Mouse (Mus musculus): ENCODE measurements around the gene Rad9a. TPM values are rescaled to one million over a fixed set of nuclear protein-coding genes. Genes with fewer than 3 reads are reported as not detected.
A peak's percentile ranks its signal among the peaks of the same experiment; 100 is the strongest.

Rad9a gene
- polyA plus RNA-seq, 1 experiment from 2014 or later: 26.1 TPM

GRCm38 (mm10) chr19:4147782-4148490 is 53.5 kb downstream of the Rad9a start:
- peak; percentile 5 for ATAC-seq
- H3K4me3 ChIP-seq (replicated peaks; ENCODE audit: low read length): peak overlapping the region; percentile 88
- H3K9ac ChIP-seq (replicated peaks; ENCODE audit: low read depth, low read length): peak overlapping the region; percentile 91
- H3K9me3 ChIP-seq (ENCODE audit: control insufficient read depth, low read length): no peaks in the 10 kb centered on the region
- 38% methylated on average over 9 of the region's 9 CpGs for WGBS
- H3K27ac ChIP-seq (ENCODE audit: low read length): peak overlapping the region; percentile 28; the same call in 1 of the 2 replicates
- H3K36me3 ChIP-seq (ENCODE audit: control insufficient read depth, insufficient read depth): peaks cover 6% of the 10 kb centered on the region; the same call in 1 of the 2 replicates
- peak overlapping the region; percentile 96 for H3K4me2 ChIP-seq (ENCODE audit: low read length)
- peaks cover 22% of the 10 kb centered on the region for H3K4me1 ChIP-seq (replicated peaks; ENCODE audit: control insufficient read depth, insufficient read depth, low read length)
- H3K27me3 ChIP-seq (replicated peaks; ENCODE audit: control insufficient read depth, insufficient read depth, low read length): no peaks in the 10 kb centered on the region

- Histone ChIP-seq H3K27me3 (replicated peaks; ENCODE audit: control insufficient read depth, insufficient read depth, low read length) (no peaks in the 10 kb centered on the region), H3K4me3 (replicated peaks; ENCODE audit: low read length) (no peak overlapping the region), H3K27ac (ENCODE audit: low read length) (no peak overlapping the region), H3K9ac (replicated peaks; ENCODE audit: low read depth, low read length) (no peak overlapping the region), H3K36me3 (ENCODE audit: control insufficient read depth, insufficient read depth) (peaks cover 6% of the 10 kb centered on the region; the same call in 1 of the 2 replicates), H3K4me1 (replicated peaks; ENCODE audit: control insufficient read depth, insufficient read depth, low read length) (peaks cover 22% of the 10 kb centered on the region), H3K4me2 (ENCODE audit: low read length) (no peak overlapping the region), H3K9me3 (ENCODE audit: control insufficient read depth, low read length) (no peaks in the 10 kb centered on the region)
- no peak for ATAC-seq
- 35% methylated on average over 3 of the region's 3 CpGs for WGBS
These were observed 54.4 kb downstream of the Rad9a start for GRCm38 (mm10) chr19:4147022-4147405.

GRCm38 (mm10) chr19:4146366-4147021 is 55.0 kb downstream of the Rad9a start:
- H3K27me3 ChIP-seq (replicated peaks; ENCODE audit: control insufficient read depth, insufficient read depth, low read length): no peaks in the 10 kb centered on the region
- H3K9me3 ChIP-seq (ENCODE audit: control insufficient read depth, low read length): no peaks in the 10 kb centered on the region
- H3K4me2 ChIP-seq (ENCODE audit: low read length): no peak overlapping the region
- 68% methylated on average over 12 of the region's 12 CpGs for WGBS
- H3K4me1 ChIP-seq (replicated peaks; ENCODE audit: control insufficient read depth, insufficient read depth, low read length): peaks cover 22% of the 10 kb centered on the region
- H3K36me3 ChIP-seq (ENCODE audit: control insufficient read depth, insufficient read depth): peaks cover 6% of the 10 kb centered on the region; the same call in 1 of the 2 replicates
- no peak overlapping the region for H3K4me3 ChIP-seq (replicated peaks; ENCODE audit: low read length)
- no peak overlapping the region for H3K27ac ChIP-seq (ENCODE audit: low read length)
- no peak overlapping the region for H3K9ac ChIP-seq (replicated peaks; ENCODE audit: low read depth, low read length)
- no peak for ATAC-seq

GRCm38 (mm10) chr19:4145936-4146335 is 55.5 kb downstream of the Rad9a start:
- H3K9me3 ChIP-seq (ENCODE audit: control insufficient read depth, low read length): no peaks in the 10 kb centered on the region
- WGBS: 85% methylated on average over 5 of the region's 5 CpGs
- H3K9ac ChIP-seq (replicated peaks; ENCODE audit: low read depth, low read length): no peak overlapping the region
- H3K4me1 ChIP-seq (replicated peaks; ENCODE audit: control insufficient read depth, insufficient read depth, low read length): peaks cover 22% of the 10 kb centered on the region
- H3K27ac ChIP-seq (ENCODE audit: low read length): no peak overlapping the region
- ATAC-seq: no peak
- H3K27me3 ChIP-seq (replicated peaks; ENCODE audit: control insufficient read depth, insufficient read depth, low read length): no peaks in the 10 kb centered on the region
- peaks cover 3% of the 10 kb centered on the region; the same call in 1 of the 2 replicates for H3K36me3 ChIP-seq (ENCODE audit: control insufficient read depth, insufficient read depth)
- no peak overlapping the region for H3K4me2 ChIP-seq (ENCODE audit: low read length)
- no peak overlapping the region for H3K4me3 ChIP-seq (replicated peaks; ENCODE audit: low read length)

Small RNA genes lying within 50 kb of the gene (microRNA-seq; reads per million reads assigned to microRNA genes)
- gene Gm26115: not detected

Other genes with a start within 250 kb of the Rad9a start
- not detected in 2 replicates for gene Aldh3b3, start 243.0 kb downstream of the Rad9a start, polyA plus RNA-seq (2015; fragmentation: Nextera tagmentation; extraction: Ambion mirVana)
- 0.30 and 1.1 TPM in 2 replicates for gene Aldh3b2, start 229.3 kb downstream of the Rad9a start, polyA plus RNA-seq (2015; fragmentation: Nextera tagmentation; extraction: Ambion mirVana)
- gene Acy3, start 215.1 kb downstream of the Rad9a start, polyA plus RNA-seq (2015; fragmentation: Nextera tagmentation; extraction: Ambion mirVana): 1.5 and 1.7 TPM in 2 replicates
- not detected in 2 replicates for gene Tbx10, start 208.9 kb downstream of the Rad9a start, polyA plus RNA-seq (2015; fragmentation: Nextera tagmentation; extraction: Ambion mirVana)
- 34.0 and 42.1 TPM in 2 replicates for gene Nudt8, start 201.1 kb downstream of the Rad9a start, polyA plus RNA-seq (2015; fragmentation: Nextera tagmentation; extraction: Ambion mirVana)
- 6.6 and 9.6 TPM in 2 replicates for gene Gm49405, start 201.0 kb downstream of the Rad9a start, polyA plus RNA-seq (2015; fragmentation: Nextera tagmentation; extraction: Ambion mirVana)
- gene Doc2g, start 198.3 kb downstream of the Rad9a start, polyA plus RNA-seq (2015; fragmentation: Nextera tagmentation; extraction: Ambion mirVana): 8.8 and 13.2 TPM in 2 replicates
- gene Ndufv1, start 188.9 kb downstream of the Rad9a start, polyA plus RNA-seq (2015; fragmentation: Nextera tagmentation; extraction: Ambion mirVana): 221 and 239 TPM in 2 replicates
- gene Gstp1, start 163.7 kb downstream of the Rad9a start, polyA plus RNA-seq (2015; fragmentation: Nextera tagmentation; extraction: Ambion mirVana): 402 and 460 TPM in 2 replicates
- gene Gstp2, start 155.6 kb downstream of the Rad9a start, polyA plus RNA-seq (2015; fragmentation: Nextera tagmentation; extraction: Ambion mirVana): 1.1 and 4.1 TPM in 2 replicates
- not detected in 2 replicates for gene Gstp3, start 142.1 kb downstream of the Rad9a start, polyA plus RNA-seq (2015; fragmentation: Nextera tagmentation; extraction: Ambion mirVana)
- not detected in 2 replicates for gene Cabp2, start 120.1 kb downstream of the Rad9a start, polyA plus RNA-seq (2015; fragmentation: Nextera tagmentation; extraction: Ambion mirVana)
- 76.6 and 80.3 TPM in 2 replicates for gene Cdk2ap2, start 104.5 kb downstream of the Rad9a start, polyA plus RNA-seq (2015; fragmentation: Nextera tagmentation; extraction: Ambion mirVana)
- gene Pitpnm1, start 101.7 kb downstream of the Rad9a start, polyA plus RNA-seq (2015; fragmentation: Nextera tagmentation; extraction: Ambion mirVana): 49.6 and 75.5 TPM in 2 replicates
- gene Aip, start 75.8 kb downstream of the Rad9a start, polyA plus RNA-seq (2015; fragmentation: Nextera tagmentation; extraction: Ambion mirVana): 91.4 and 91.6 TPM in 2 replicates
- gene Gpr152, start 61.9 kb downstream of the Rad9a start, polyA plus RNA-seq (2015; fragmentation: Nextera tagmentation; extraction: Ambion mirVana): not detected in 2 replicates
- 0.22 TPM in 1 of 2 replicates, not detected in the other for gene Cabp4, start 57.6 kb downstream of the Rad9a start, polyA plus RNA-seq (2015; fragmentation: Nextera tagmentation; extraction: Ambion mirVana)
- 143 and 145 TPM in 2 replicates for gene Coro1b, start 53.0 kb downstream of the Rad9a start, polyA plus RNA-seq (2015; fragmentation: Nextera tagmentation; extraction: Ambion mirVana)
- 0.39 TPM in 1 of 2 replicates, not detected in the other for gene Ptprcap, start 48.1 kb downstream of the Rad9a start, polyA plus RNA-seq (2015; fragmentation: Nextera tagmentation; extraction: Ambion mirVana)
- gene Rps6kb2, start 38.3 kb downstream of the Rad9a start, polyA plus RNA-seq (2015; fragmentation: Nextera tagmentation; extraction: Ambion mirVana): 52.6 and 59.8 TPM in 2 replicates
- 2.8 and 4.1 TPM in 2 replicates for gene Carns1, start 26.2 kb downstream of the Rad9a start, polyA plus RNA-seq (2015; fragmentation: Nextera tagmentation; extraction: Ambion mirVana)
- gene Tbc1d10c, start 10.4 kb downstream of the Rad9a start, polyA plus RNA-seq (2015; fragmentation: Nextera tagmentation; extraction: Ambion mirVana): 0.29 and 0.42 TPM in 2 replicates
- 551 and 574 TPM in 2 replicates for gene Ppp1ca, start 9.6 kb downstream of the Rad9a start, polyA plus RNA-seq (2015; fragmentation: Nextera tagmentation; extraction: Ambion mirVana)
- gene Clcf1, start 12.6 kb upstream of the Rad9a start, polyA plus RNA-seq (2015; fragmentation: Nextera tagmentation; extraction: Ambion mirVana): 0.40 and 0.49 TPM in 2 replicates
- not detected in 2 replicates for gene AC109138.7, start 12.7 kb upstream of the Rad9a start, polyA plus RNA-seq (2015; fragmentation: Nextera tagmentation; extraction: Ambion mirVana)
- 19.6 and 21.9 TPM in 2 replicates for gene Pold4, start 30.2 kb upstream of the Rad9a start, polyA plus RNA-seq (2015; fragmentation: Nextera tagmentation; extraction: Ambion mirVana)
- 7.2 and 11.8 TPM in 2 replicates for gene Ssh3, start 67.5 kb upstream of the Rad9a start, polyA plus RNA-seq (2015; fragmentation: Nextera tagmentation; extraction: Ambion mirVana)
- 24.0 and 38.6 TPM in 2 replicates for gene Ankrd13d, start 81.5 kb upstream of the Rad9a start, polyA plus RNA-seq (2015; fragmentation: Nextera tagmentation; extraction: Ambion mirVana)
- gene Grk2, start 104.6 kb upstream of the Rad9a start, polyA plus RNA-seq (2015; fragmentation: Nextera tagmentation; extraction: Ambion mirVana): 20.6 and 28.1 TPM in 2 replicates
- 38.9 and 42.1 TPM in 2 replicates for gene Kdm2a, start 196.6 kb upstream of the Rad9a start, polyA plus RNA-seq (2015; fragmentation: Nextera tagmentation; extraction: Ambion mirVana)
- 5.3 and 5.7 TPM in 2 replicates for gene Rhod, start 237.8 kb upstream of the Rad9a start, polyA plus RNA-seq (2015; fragmentation: Nextera tagmentation; extraction: Ambion mirVana)